Mouse (Mus musculus): ENCODE results near the gene Slc25a39. TPM values are rescaled to one million over a fixed set of nuclear protein-coding genes. Genes with fewer than 3 reads are reported as not detected.
"Not testable (repeated sequence)": the region's sequence is repeated elsewhere in the genome, so short reads cannot be mapped to it uniquely, and the experiment has no call there.

Slc25a39 gene
- polyA plus RNA-seq, 1 experiment from 2014 or later = 390 TPM

DNA sequence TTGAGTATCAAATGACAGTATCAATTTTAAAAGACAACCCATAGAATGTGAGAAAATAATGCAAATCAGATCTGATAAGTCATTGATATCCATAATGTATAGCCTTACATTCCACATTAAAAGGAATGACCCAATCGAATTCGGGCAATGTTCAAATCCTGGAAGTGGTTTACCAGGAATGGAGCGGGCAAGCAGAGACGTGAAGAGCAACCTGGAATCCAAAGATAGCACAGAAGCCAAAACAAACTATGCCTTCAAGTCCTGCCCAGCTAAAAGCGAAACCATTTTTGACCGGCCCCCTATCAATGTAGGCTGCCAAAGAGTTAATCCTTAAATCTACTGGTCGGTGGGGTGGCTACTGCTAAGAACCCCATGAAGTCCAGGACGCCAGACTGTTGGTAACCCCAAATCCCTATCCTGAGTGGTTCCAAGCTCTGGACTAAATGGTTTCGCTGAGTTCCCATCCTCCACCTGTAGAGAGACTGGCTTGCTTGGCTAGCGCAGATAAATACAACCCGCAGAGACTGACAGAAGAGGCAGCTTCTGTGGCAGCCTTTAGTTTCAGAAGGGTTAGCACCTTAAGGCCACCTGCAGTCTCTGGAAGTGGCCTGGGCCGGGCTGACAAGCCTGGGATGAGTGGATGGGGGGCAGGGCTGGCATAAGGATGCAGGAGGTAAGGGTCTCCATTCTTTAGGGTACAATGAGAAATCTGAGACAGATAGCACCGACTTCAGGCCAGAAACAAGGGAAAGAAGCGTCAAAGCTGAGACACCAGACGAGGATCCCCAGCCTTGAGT is 15.1 kb downstream of the Slc25a39 start:
- Histone ChIP-seq H3K4me1 (replicated peaks) (peaks cover 31% of the 10 kb centered on the region), H3K4me3 (replicated peaks) (peak overlapping the region; percentile 46), H3K27ac (no peak overlapping the region), H3K27me3 (peaks cover 82% of the 10 kb centered on the region), H3K9me3 (replicated peaks) (no peaks in the 10 kb centered on the region), H3K36me3 (no peaks in the 10 kb centered on the region), H3K9ac (peak overlapping the region; percentile 27), H3K4me2 (peak overlapping the region; percentile 74)
- ATAC-seq (ENCODE audit: low read depth) (no peak), DNase-seq (no peak)
- 17% methylated on average over 15 of the region's 15 CpGs for WGBS (ENCODE audit: insufficient replicate concordance)

DNA sequence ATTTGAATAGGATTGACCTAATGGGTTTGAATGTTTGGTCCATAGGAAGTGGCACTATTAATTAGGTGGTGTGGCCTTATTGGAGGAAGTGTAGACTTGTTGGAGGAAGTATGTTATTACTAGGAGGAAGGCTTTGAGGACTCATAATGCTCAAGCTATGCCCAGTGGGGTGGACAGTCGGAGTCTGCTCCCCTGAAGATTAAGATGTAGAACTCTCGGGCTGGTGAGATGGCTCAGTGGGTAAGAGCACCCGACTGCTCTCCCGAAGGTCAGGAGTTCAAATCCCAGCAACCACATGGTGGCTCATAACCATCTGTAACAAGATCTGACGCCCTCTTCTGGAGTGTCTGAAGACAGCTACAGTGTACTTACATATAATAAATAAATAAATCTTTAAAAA is 18.3 kb downstream of the Slc25a39 start:
- peaks cover 35% of the 10 kb centered on the region for H3K4me1 ChIP-seq (replicated peaks)
- not testable (repeated sequence) for H3K36me3 ChIP-seq; DNase-seq; H3K27ac ChIP-seq; ATAC-seq (ENCODE audit: low read depth); H3K9ac ChIP-seq; H3K9me3 ChIP-seq (replicated peaks); H3K4me2 ChIP-seq; H3K4me3 ChIP-seq (replicated peaks)
- H3K27me3 ChIP-seq = peaks cover 70% of the 10 kb centered on the region
- WGBS (ENCODE audit: insufficient replicate concordance) = 76% methylated on average over 4 of the region's 5 CpGs

DNA sequence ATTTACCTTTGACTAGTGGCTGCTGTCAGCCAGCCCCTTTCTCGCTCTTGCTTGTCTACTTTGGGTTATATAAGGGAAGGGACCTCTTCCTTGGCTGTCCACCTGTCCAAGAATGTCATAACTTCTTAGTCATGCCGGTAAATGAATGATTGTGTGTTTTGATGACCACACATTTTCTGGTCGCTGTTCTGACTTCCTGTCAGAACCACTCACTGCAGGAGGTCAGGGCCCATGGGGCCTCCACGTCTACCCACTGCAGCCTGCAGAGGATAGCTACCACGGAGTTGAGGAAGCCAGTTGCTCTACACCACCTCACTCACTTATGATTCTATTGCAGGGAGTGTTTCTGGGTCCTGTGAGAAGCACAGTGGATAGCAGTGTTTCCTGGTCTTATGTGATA is 21.6 kb downstream of the Slc25a39 start:
- H3K4me3 ChIP-seq (replicated peaks) = no peak overlapping the region
- WGBS (ENCODE audit: insufficient replicate concordance) = 33% methylated on average over 5 of the region's 5 CpGs
- peak overlapping the region; percentile 13; the same call in 1 of the 2 replicates for H3K9ac ChIP-seq
- ATAC-seq (ENCODE audit: low read depth) = no peak
- DNase-seq = no peak
- H3K27me3 ChIP-seq = peaks cover 38% of the 10 kb centered on the region
- no peak overlapping the region for H3K27ac ChIP-seq
- H3K4me2 ChIP-seq = no peak overlapping the region
- H3K4me1 ChIP-seq (replicated peaks) = peaks cover 47% of the 10 kb centered on the region
- no peaks in the 10 kb centered on the region for H3K9me3 ChIP-seq (replicated peaks)
- H3K36me3 ChIP-seq = no peaks in the 10 kb centered on the region

DNA sequence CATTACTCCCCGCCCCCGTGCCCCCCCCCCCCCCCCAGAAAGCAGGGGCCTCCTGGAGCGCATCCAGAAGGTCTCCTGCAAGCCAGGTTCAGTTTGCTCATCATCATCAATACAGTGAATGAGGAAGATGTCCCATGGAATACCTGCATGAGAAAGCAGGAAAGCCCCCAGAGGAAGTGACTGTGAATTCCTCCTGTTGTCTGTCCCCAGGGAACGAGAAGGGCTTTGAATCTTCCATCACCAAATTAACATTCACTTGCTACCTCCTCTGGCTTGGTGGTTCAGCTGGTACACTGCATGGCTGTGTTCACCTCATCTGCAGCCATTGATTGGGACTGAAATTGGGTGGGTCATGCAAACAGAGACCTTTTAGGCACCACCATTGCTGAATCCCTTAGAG is 22.7 kb downstream of the Slc25a39 start:
- peaks cover 57% of the 10 kb centered on the region for H3K4me1 ChIP-seq (replicated peaks)

DNA sequence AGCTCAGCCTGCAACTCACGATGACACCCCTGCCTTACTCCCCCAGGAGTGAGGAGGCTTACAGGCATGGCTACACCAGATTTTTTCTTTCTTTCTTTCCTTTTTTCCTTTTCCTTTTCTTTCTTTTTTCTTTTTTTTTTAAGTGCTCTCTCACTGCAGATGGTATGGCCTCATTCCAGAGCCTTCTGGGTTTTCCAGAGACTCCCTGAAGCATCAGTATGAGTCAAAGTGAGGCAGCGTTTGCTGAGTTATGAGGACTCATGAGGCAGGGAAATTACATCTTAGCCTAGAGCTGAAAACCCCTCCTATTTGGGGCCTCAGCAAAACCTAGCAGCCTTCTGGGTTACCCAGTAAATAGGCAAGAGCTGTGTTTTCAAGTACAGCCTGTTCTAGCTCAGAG is 23.3 kb downstream of the Slc25a39 start:
- H3K4me3 ChIP-seq (replicated peaks) = no peak overlapping the region
- H3K9ac ChIP-seq = peak overlapping the region; percentile 58

More for the DNA sequence above, 22.7 kb downstream of the Slc25a39 start:
- H3K4me2 ChIP-seq = no peak overlapping the region
- ATAC-seq (ENCODE audit: low read depth) (no peak), DNase-seq (no peak)
- H3K9me3 ChIP-seq (replicated peaks) = no peaks in the 10 kb centered on the region
- H3K9ac ChIP-seq = no peak overlapping the region
- H3K36me3 ChIP-seq = no peaks in the 10 kb centered on the region
- H3K27ac ChIP-seq = no peak overlapping the region
- no peak overlapping the region for H3K4me3 ChIP-seq (replicated peaks)
- 26% methylated on average over 4 of the region's 4 CpGs for WGBS (ENCODE audit: insufficient replicate concordance)
- H3K27me3 ChIP-seq = peaks cover 30% of the 10 kb centered on the region

DNA sequence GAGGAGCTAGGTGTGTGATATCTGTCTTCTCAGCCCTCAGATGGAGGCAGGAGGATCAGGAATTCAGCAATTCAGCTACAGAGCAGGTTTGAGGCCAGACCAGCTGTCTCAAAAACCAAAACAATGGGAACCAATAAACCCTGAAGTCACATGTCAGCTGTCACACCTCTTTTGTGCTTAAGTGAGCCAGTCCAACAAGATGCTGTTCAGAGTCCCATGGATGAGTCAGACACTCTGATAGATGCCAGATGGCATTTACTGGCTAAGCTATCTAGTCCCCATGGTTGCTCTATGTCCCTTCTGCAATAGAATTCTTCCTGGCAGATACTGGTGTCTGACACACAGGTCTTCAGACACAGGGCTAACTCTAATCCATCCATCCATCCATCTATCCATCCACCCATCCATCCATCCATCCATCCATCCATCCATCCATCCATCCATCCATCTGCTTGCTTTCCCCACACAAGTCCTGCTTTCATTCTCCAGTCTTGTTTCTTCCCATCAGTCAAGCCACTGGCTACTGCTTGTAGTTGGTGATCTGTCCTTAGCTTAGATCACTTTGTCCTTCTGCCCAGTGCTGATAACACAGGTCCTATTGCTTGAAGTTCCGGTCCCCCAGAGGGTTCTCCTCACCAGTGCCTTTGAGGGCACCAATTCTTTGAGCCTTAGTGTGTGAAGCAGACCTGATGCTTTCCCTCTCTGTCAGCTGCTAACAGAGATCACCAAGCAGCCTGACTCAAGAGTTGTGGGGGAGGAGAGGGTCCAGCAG is 24.2 kb downstream of the Slc25a39 start:
- H3K4me1 ChIP-seq (replicated peaks) = peaks cover 60% of the 10 kb centered on the region
- ATAC-seq (ENCODE audit: low read depth) (peak; percentile 40; the same call in 1 of the 2 replicates), DNase-seq (no peak)
- peaks cover 34% of the 10 kb centered on the region for H3K27me3 ChIP-seq
- H3K36me3 ChIP-seq = 0 out of 2 replicates have a peak, but pooled peaks cover 2% of the 10 kb centered on the region
- H3K4me3 ChIP-seq (replicated peaks) = no peak overlapping the region
- peaks cover 10% of the 10 kb centered on the region for H3K9me3 ChIP-seq (replicated peaks)
- peak overlapping the region; percentile 58 for H3K9ac ChIP-seq
- H3K4me2 ChIP-seq = no peak overlapping the region
- 28% methylated on average over 1 of the region's 1 CpGs for WGBS (ENCODE audit: insufficient replicate concordance)
- peak overlapping the region; percentile 58 for H3K27ac ChIP-seq

More for the DNA sequence above, 23.3 kb downstream of the Slc25a39 start:
- WGBS (ENCODE audit: insufficient replicate concordance) = 47% methylated on average over 2 of the region's 2 CpGs
- no peak overlapping the region for H3K4me2 ChIP-seq
- H3K36me3 ChIP-seq = no peaks in the 10 kb centered on the region
- H3K9me3 ChIP-seq (replicated peaks) = 0 out of 2 replicates have a peak, but pooled peaks cover 1% of the 10 kb centered on the region
- ATAC-seq (ENCODE audit: low read depth) (no peak), DNase-seq (no peak)
- peaks cover 27% of the 10 kb centered on the region for H3K27me3 ChIP-seq
- peaks cover 60% of the 10 kb centered on the region for H3K4me1 ChIP-seq (replicated peaks)
- no peak overlapping the region; the same call in 1 of the 2 replicates for H3K27ac ChIP-seq

DNA sequence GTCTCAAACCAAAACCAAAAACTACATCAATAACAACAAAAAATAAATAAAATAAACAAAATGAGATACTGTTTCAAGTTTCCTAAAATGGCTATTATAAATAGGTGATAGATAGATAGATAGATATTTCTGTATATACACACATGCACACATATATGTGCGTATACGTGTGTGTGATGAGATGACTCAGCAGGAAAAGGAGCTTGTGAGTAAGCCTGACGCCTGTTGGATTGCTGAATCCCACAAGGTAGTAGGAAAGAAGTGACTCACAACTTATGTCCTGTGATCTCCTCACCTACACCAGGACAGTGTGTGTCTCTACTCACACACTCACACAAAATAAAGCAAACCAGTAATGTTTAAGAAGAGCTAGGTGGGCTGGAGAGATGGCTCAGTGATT is 25.0 kb downstream of the Slc25a39 start:
- Histone ChIP-seq H3K27ac (peak overlapping the region; percentile 58), H3K36me3 (0 out of 2 replicates have a peak, but pooled peaks cover 2% of the 10 kb centered on the region), H3K4me1 (replicated peaks) (peaks cover 65% of the 10 kb centered on the region), H3K4me3 (replicated peaks) (no peak overlapping the region), H3K9ac (peak overlapping the region; percentile 58; the same call in 1 of the 2 replicates), H3K4me2 (no peak overlapping the region), H3K27me3 (peaks cover 30% of the 10 kb centered on the region), H3K9me3 (replicated peaks) (peaks cover 10% of the 10 kb centered on the region)
- no peak for DNase-seq
- ATAC-seq (ENCODE audit: low read depth) = peak; percentile 47
- WGBS (ENCODE audit: insufficient replicate concordance) = 59% methylated on average over 3 of the region's 3 CpGs

DNA sequence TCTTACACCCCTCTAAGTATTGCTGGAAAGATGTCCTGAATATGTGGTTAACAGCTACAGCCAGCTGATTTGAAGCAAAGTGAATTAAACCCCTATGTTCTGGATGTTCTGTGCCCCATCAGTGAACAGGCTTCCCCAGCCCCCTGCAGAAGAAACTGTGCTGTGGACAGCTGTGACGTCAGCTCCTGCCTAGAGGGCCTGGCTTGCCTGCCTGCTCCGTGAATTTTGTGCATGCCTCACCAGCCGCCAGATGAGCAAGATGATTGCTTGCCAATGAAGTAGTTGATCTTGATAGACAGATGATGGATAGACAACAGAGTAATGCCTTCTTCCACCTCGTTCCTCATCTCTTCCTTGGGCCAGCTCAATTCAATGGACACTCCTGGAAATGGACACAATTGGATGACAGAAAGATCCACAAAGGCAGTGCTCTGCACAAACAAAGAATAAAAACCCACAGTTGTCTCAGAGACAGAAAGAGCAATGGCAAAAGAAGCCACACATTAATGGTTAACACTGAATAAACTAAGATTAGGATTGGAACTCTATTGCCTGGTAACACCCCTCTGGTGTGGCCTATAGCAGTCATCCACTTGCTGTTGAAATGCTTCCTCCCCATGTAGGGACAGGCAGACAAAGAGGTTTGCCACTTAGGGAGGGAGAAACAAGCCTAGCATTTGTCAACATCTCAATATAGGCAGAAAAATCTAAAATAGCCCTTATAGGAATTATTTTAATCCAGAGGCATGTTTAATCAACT is 26.2 kb downstream of the Slc25a39 start:
- H3K4me2 ChIP-seq = peak overlapping the region; percentile 19
- DNase-seq (no peak), ATAC-seq (ENCODE audit: low read depth) (0 out of 2 replicates have a peak, but pooled peaks have one; percentile 26)
- 0 out of 2 replicates have a peak, but pooled peaks cover 2% of the 10 kb centered on the region for H3K36me3 ChIP-seq
- H3K4me3 ChIP-seq (replicated peaks) = no peak overlapping the region
- 44% methylated on average over 4 of the region's 4 CpGs for WGBS (ENCODE audit: insufficient replicate concordance)
- peaks cover 10% of the 10 kb centered on the region for H3K9me3 ChIP-seq (replicated peaks)
- H3K27ac ChIP-seq = peak overlapping the region; percentile 65
- H3K27me3 ChIP-seq = peaks cover 23% of the 10 kb centered on the region
- peak overlapping the region; percentile 41; the same call in 1 of the 2 replicates for H3K9ac ChIP-seq
- H3K4me1 ChIP-seq (replicated peaks) = peaks cover 77% of the 10 kb centered on the region

DNA sequence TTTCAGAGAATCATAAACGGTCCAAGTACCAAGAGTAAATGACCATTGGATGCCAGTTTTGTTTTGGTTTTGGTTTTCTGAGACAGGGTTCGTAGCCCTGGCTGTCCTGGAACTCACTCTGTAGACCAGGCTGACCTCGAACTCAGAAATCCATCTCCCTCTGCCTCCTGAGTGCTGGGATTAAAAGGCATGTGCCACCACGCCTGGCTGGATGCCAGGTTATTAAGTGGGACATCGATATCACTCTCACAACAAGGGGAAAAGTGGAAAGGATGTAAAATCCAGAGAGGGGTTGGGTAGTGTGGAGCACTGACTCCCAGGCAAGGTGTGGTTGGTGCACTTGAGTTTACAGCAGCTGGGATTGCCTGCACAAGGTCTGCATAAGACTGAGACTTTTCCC is 27.7 kb downstream of the Slc25a39 start:
- H3K27me3 ChIP-seq = peaks cover 13% of the 10 kb centered on the region; the same call in 1 of the 2 replicates
- 67% methylated on average over 5 of the region's 5 CpGs for WGBS (ENCODE audit: insufficient replicate concordance)

DNA sequence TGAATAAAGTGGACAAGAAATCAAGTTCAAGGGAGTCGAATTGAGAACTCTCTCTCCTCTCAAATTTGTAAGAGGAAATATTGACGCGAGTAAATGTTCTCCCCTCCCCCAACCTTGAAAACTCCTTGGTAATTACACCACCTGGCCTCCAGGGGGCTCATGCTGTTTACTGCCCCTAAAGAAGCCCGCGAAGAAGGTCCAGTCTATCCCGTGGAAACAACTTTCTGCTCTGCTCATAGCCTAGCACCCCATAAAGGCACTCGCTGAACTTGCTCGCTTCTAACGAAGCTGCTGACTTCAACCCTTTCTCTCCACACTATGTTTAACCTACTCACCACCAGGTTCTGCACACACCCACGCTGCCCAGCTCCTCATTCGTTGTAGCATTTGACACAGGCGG is 30.6 kb downstream of the Slc25a39 start:
- Histone ChIP-seq H3K4me2 (peak overlapping the region; percentile 79), H3K9me3 (replicated peaks) (peaks cover 10% of the 10 kb centered on the region), H3K27ac (peak overlapping the region; percentile 100), H3K27me3 (peaks cover 18% of the 10 kb centered on the region; the same call in 1 of the 2 replicates), H3K4me3 (replicated peaks) (peak overlapping the region; percentile 56), H3K4me1 (replicated peaks) (peaks cover 84% of the 10 kb centered on the region), H3K9ac (peak overlapping the region; percentile 91), H3K36me3 (0 out of 2 replicates have a peak, but pooled peaks cover 2% of the 10 kb centered on the region)
- DNase-seq (peak; percentile 65), ATAC-seq (ENCODE audit: low read depth) (no peak)
- 49% methylated on average over 12 of the region's 12 CpGs for WGBS (ENCODE audit: insufficient replicate concordance)

More for the DNA sequence above, 27.7 kb downstream of the Slc25a39 start:
- ATAC-seq (ENCODE audit: low read depth) (no peak), DNase-seq (no peak)
- peaks cover 10% of the 10 kb centered on the region for H3K9me3 ChIP-seq (replicated peaks)
- peak overlapping the region; percentile 35; the same call in 1 of the 2 replicates for H3K27ac ChIP-seq
- no peak overlapping the region for H3K4me2 ChIP-seq
- 0 out of 2 replicates have a peak, but pooled peaks cover 2% of the 10 kb centered on the region for H3K36me3 ChIP-seq
- H3K4me3 ChIP-seq (replicated peaks) = no peak overlapping the region
- no peak overlapping the region for H3K9ac ChIP-seq
- H3K4me1 ChIP-seq (replicated peaks) = peaks cover 82% of the 10 kb centered on the region
